Mouse (Mus musculus) liver, embryonic 14.5 days (tissue): Measurements from ENCODE around the gene Trp53rka.

Experiments used
- CTCF ChIP-seq: IDR thresholded peaks from 2 replicates; pipeline ENCODE4 v1.5.1; 2016; ENCODE audit warnings: antibody characterized with exemption, low read depth, control low read depth
- EP300 ChIP-seq: IDR thresholded peaks from 2 replicates; pipeline ENCODE4 v1.6.1; 2016; ENCODE audit warnings: antibody characterized with exemption, low read depth

DNA sequence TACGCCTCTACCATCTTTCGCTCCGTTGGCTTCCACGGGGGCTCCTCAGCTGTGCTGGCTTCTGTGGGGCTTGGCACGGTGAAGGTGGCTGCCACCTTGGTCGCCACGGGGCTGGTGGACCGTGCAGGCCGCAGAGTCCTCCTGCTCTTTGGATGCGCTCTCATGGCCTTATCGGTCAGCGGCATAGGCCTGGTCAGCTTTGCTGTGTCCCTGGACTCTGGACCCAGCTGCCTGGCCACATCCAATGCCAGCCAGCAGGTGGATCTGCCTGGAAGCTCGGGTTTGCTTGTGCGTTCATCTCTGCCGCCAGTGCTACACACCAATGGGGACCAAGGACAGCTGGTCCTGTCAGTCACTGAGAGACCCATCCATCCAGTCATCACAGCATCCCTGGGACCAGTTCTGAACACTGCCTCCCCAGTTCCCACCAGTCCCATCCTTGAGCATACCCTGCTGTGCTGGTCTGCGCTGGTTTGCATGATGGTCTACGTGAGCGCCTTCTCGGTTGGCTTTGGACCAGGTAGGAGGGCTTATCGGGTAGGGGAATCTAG, 22.1 kb upstream of the Trp53rka start:
- TF ChIP-seq CTCF: no peak
- TF ChIP-seq EP300: no peak
